Mouse (Mus musculus) stomach, embryonic 16.5 days (tissue): ENCODE data around the gene Stpg2. TPM values are rescaled to one million over a fixed set of nuclear protein-coding genes. Genes with fewer than 3 reads are reported as not detected.
"Not testable (repeated sequence)": the region's sequence is repeated elsewhere in the genome, so short reads cannot be mapped to it uniquely, and the experiment has no call there.

Experiments
- ATAC-seq: fragments of 200-750 bp; cut with Nextera tagmentation; 2 replicates; pipeline ENCODE4 v1.8.0; 2017; ENCODE audit warnings: moderate number of reproducible peaks, moderate TSS enrichment; ENCODE audit not compliant: insufficient read depth, low FRiP score
- H3K27ac ChIP-seq: fragments of 300-500 bp; sonication (generic); 2 replicates; pipeline ENCODE4 v1.5.1; 2014; ENCODE audit warnings: low read length
- H3K27me3 ChIP-seq: fragments of 300-500 bp; sonication (generic); 2 replicates; pipeline ENCODE4 v1.6.1; 2014; ENCODE audit warnings: low read length, control low read depth, mixed read lengths; ENCODE audit not compliant: control insufficient read depth, insufficient read depth
- H3K36me3 ChIP-seq: fragments of 300-500 bp; sonication (generic); 2 replicates; pipeline ENCODE4 v1.6.1; 2014; ENCODE audit warnings: low read length; ENCODE audit not compliant: control insufficient read depth, insufficient read depth
- H3K4me1 ChIP-seq: fragments of 300-500 bp; sonication (generic); 2 replicates; pipeline ENCODE4 v1.6.1; 2014; ENCODE audit warnings: low read length, control low read depth, mixed read lengths; ENCODE audit not compliant: control insufficient read depth, insufficient read depth
- H3K4me2 ChIP-seq: fragments of 300-500 bp; sonication (generic); 2 replicates; pipeline ENCODE4 v1.6.1; 2014; ENCODE audit warnings: low read depth, low read length, mixed read lengths
- H3K4me3 ChIP-seq: fragments of 300-500 bp; sonication (generic); replicated peaks from 2 replicates; pipeline ENCODE4 v1.5.1; 2014; ENCODE audit warnings: mild to moderate bottlenecking, low read length
- H3K9ac ChIP-seq: fragments of 300-500 bp; sonication (generic); 2 replicates; pipeline ENCODE4 v1.6.1; 2014; ENCODE audit warnings: low read length
- H3K9me3 ChIP-seq: fragments of 300-500 bp; sonication (generic); replicated peaks from 2 replicates; pipeline ENCODE4 v1.6.1; 2016; ENCODE audit warnings: low read length, control low read depth; ENCODE audit not compliant: control insufficient read depth
- WGBS: fragments of 180-500 bp; shearing (Covaris S2); extraction: QIAGEN DNeasy Blood & Tissue Kit; methylation state at CpG from one replicate; pipeline ENCODE4 v1.1.7; 2014; 5-methylcytosine and 5-hydroxymethylcytosine counted together
- polyA plus RNA-seq: library from polyadenylated mRNA; unstranded; fragments of >200 nt; fragmentation: Nextera tagmentation; extraction: Ambion mirVana; gene quantifications from 2 replicates; pipeline ENCODE4 v1.2.1, GENCODE M21; 2015

Stpg2 gene
- polyA plus RNA-seq, 1 experiment from 2014 or later, result not detected

GRCm38 (mm10) chr3:139200324-139200723 lies 5.2 kb upstream of the Stpg2 start:
- no peak for ATAC-seq
- Histone ChIP-seq H3K4me2 (no peak overlapping the region), H3K9ac (no peak overlapping the region), H3K4me1 (no peaks in the 10 kb centered on the region; the same call in 1 of the 2 replicates), H3K9me3 (no peaks in the 10 kb centered on the region; the same call in 1 of the 2 replicates), H3K4me3 (no peak overlapping the region), H3K36me3 (no peaks in the 10 kb centered on the region), H3K27ac (no peak overlapping the region), H3K27me3 (peaks cover 10% of the 10 kb centered on the region)
- whole genome bisulfite sequencing, result 70% methylated on average over 3 of the region's 3 CpGs

GRCm38 (mm10) chr3:139216945-139217344 lies 11.5 kb downstream of the Stpg2 start:
- 62% methylated on average over 9 of the region's 9 CpGs for WGBS
- ATAC-seq, result no peak

GRCm38 (mm10) chr3:139225123-139225522 lies 19.6 kb downstream of the Stpg2 start:
- Histone ChIP-seq H3K9ac (no peak overlapping the region), H3K36me3 (no peaks in the 10 kb centered on the region), H3K4me1 (no peaks in the 10 kb centered on the region), H3K9me3 (no peaks in the 10 kb centered on the region), H3K27ac (no peak overlapping the region), H3K27me3 (no peaks in the 10 kb centered on the region), H3K4me3 (no peak overlapping the region), H3K4me2 (no peak overlapping the region)
- WGBS, result 81% methylated on average over 3 of the region's 3 CpGs
- ATAC-seq, result no peak

More at GRCm38 (mm10) chr3:139216945-139217344, 11.5 kb downstream of the Stpg2 start:
- H3K4me2 ChIP-seq, result no peak overlapping the region
- no peaks in the 10 kb centered on the region for H3K9me3 ChIP-seq
- H3K9ac ChIP-seq, result no peak overlapping the region
- H3K36me3 ChIP-seq, result no peaks in the 10 kb centered on the region
- H3K4me3 ChIP-seq, result no peak overlapping the region
- no peak overlapping the region for H3K27ac ChIP-seq
- no peaks in the 10 kb centered on the region for H3K4me1 ChIP-seq
- H3K27me3 ChIP-seq, result no peaks in the 10 kb centered on the region

- Histone ChIP-seq H3K27me3 (no peaks in the 10 kb centered on the region), H3K36me3 (no peaks in the 10 kb centered on the region), H3K4me2 (no peak overlapping the region), H3K4me3 (no peak overlapping the region), H3K9ac (no peak overlapping the region), H3K4me1 (no peaks in the 10 kb centered on the region), H3K9me3 (no peaks in the 10 kb centered on the region), H3K27ac (no peak overlapping the region)
- ATAC-seq, result no peak
- WGBS, result 65% methylated on average over 4 of the region's 4 CpGs
Observed at GRCm38 (mm10) chr3:139226811-139227210, 21.3 kb downstream of the Stpg2 start.

DNA sequence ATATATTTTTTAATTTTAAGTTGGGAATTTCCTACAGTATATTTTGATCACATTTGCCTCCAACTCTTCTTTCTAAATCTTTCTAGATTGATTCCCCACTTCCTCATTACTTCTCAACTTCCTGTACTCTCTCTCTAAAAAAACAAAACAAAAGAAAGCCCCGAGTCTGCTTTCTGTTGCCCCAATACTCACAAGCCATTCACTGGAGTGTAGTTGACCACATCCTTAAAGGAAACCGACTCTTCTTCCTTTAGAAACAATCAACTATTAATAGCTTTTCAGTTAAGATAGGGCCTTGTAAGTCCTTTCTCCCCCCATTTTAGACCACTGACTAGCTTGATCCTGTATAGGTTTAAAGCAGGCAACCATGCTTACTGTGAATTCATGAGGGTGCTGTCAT lies 39.7 kb downstream of the Stpg2 start:
- WGBS, result 65% methylated on average over 2 of the region's 2 CpGs
- H3K27ac ChIP-seq, result no peak overlapping the region
- H3K9ac ChIP-seq, result no peak overlapping the region
- ATAC-seq, result no peak
- H3K9me3 ChIP-seq, result no peaks in the 10 kb centered on the region
- H3K27me3 ChIP-seq, result no peaks in the 10 kb centered on the region
- H3K4me2 ChIP-seq, result no peak overlapping the region
- H3K4me3 ChIP-seq, result no peak overlapping the region
- no peaks in the 10 kb centered on the region for H3K4me1 ChIP-seq
- H3K36me3 ChIP-seq, result no peaks in the 10 kb centered on the region

DNA sequence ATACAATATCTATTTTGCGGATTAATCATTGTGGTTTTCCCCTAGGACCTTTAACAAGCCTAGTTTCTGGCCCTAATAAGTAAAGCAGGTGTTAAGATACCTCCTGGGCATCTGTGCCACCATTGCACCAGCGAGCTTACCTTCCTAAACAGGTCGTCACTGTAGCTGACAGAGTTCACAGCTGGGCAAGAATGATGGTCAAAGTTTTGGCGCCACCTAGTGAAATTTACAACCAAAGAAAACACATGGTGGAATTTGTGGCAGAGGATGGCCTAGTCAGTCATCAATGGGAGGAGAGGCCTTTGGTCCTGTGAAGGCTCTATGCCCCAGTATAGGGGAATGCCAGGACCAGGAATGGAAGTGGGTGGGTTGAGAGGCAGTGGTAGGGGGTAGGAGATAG lies 41.0 kb downstream of the Stpg2 start:
- Histone ChIP-seq H3K4me1 (no peaks in the 10 kb centered on the region), H3K36me3 (no peaks in the 10 kb centered on the region), H3K9ac (no peak overlapping the region), H3K27ac (no peak overlapping the region), H3K27me3 (no peaks in the 10 kb centered on the region), H3K4me3 (no peak overlapping the region), H3K9me3 (no peaks in the 10 kb centered on the region), H3K4me2 (no peak overlapping the region)
- 55% methylated on average over 4 of the region's 4 CpGs for WGBS
- no peak for ATAC-seq

DNA sequence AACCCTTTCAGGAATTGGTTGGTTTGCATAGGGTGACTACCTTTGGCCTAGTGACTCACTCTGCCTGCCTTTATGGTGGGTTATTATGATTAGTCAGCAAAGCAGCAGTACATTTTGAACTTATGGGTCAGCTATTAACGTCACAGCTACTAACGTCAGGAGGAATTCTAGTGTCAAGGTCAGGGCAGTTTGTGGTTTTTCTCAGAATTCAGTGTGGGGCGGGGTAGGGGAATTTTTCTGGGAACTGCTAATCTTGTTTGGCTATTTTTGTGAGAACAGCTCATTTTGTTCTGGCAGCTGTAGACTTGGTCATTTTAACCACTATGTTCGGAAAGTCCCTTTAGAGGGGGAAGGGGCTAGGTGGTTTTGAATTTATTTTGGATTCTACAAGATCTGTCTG lies 56.9 kb downstream of the Stpg2 start:
- not testable (repeated sequence) for H3K9ac ChIP-seq, H3K27ac ChIP-seq, H3K27me3 ChIP-seq, H3K9me3 ChIP-seq, H3K4me3 ChIP-seq, H3K36me3 ChIP-seq, H3K4me1 ChIP-seq, H3K4me2 ChIP-seq, ATAC-seq
- WGBS, result 63% methylated on average over 4 of the region's 4 CpGs

GRCm38 (mm10) chr3:139297909-139298308 lies 92.4 kb downstream of the Stpg2 start:
- H3K4me1 ChIP-seq, result no peaks in the 10 kb centered on the region
- no peak overlapping the region for H3K4me2 ChIP-seq
- no peak overlapping the region for H3K4me3 ChIP-seq
- H3K9me3 ChIP-seq, result no peaks in the 10 kb centered on the region
- H3K36me3 ChIP-seq, result no peaks in the 10 kb centered on the region
- ATAC-seq, result no peak
- H3K9ac ChIP-seq, result no peak overlapping the region
- H3K27me3 ChIP-seq, result no peaks in the 10 kb centered on the region
- H3K27ac ChIP-seq, result no peak overlapping the region

GRCm38 (mm10) chr3:139308078-139308809 lies 102.8 kb downstream of the Stpg2 start:
- WGBS, result 39% methylated on average over 7 of the region's 7 CpGs
- H3K36me3 ChIP-seq, result no peaks in the 10 kb centered on the region
- H3K4me2 ChIP-seq, result no peak overlapping the region
- no peak overlapping the region for H3K4me3 ChIP-seq
- H3K9ac ChIP-seq, result no peak overlapping the region
- H3K27me3 ChIP-seq, result no peaks in the 10 kb centered on the region
- ATAC-seq, result no peak
- H3K9me3 ChIP-seq, result no peaks in the 10 kb centered on the region
- no peaks in the 10 kb centered on the region for H3K4me1 ChIP-seq
- H3K27ac ChIP-seq, result no peak overlapping the region
